Mouse (Mus musculus) ES-E14 (cell line): Measurements from ENCODE around the gene Mbd6.

Experiments used
- CHD2 ChIP-seq: IDR thresholded peaks from 2 replicates; pipeline ENCODE4 v1.6.1; 2014; ENCODE audit warnings: mild to moderate bottlenecking, low read depth, low read length, inconsistent platforms
- HCFC1 ChIP-seq: IDR thresholded peaks from 2 replicates; pipeline ENCODE4 v1.6.1; 2012; ENCODE audit warnings: low read length, inconsistent platforms, borderline replicate concordance; ENCODE audit not compliant: insufficient read depth
- MAFK ChIP-seq: IDR thresholded peaks from 2 replicates; pipeline ENCODE4 v1.6.1; 2014; ENCODE audit warnings: mild to moderate bottlenecking, low read depth, low read length, inconsistent platforms; ENCODE audit not compliant: insufficient read depth
- ZNF384 ChIP-seq: IDR thresholded peaks from 2 replicates; pipeline ENCODE4 v1.6.1; 2012; ENCODE audit warnings: low read depth, low read length, inconsistent platforms

DNA sequence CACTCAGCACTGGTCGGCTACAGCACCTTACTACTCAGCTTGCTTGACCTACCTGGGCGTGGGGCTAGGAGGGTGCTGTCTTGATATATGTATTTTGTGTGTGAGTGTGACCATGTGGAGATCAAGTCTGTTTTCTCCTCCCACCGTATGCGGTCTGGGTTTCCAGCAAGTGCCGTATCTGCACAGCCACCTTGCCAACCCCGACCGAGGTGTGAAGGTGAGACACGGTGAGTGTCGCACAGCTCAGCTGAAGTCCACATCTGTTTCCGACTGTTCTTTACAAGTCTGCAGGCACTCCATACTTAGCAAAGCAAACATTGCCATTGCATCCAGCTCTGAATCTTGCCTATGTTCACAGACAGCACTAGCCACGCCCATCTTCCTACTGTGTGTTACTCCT, 14.3 kb upstream of the Mbd6 start:
- TF ChIP-seq HCFC1: no peak
- TF ChIP-seq CHD2: no peak
- TF ChIP-seq ZNF384: no peak
- no peak for TF ChIP-seq MAFK
